Mouse (Mus musculus) embryonic fibroblast, embryonic 13.5 days (primary cell): ENCODE measurements around the gene Ifi27. TPM values are rescaled to one million over a fixed set of nuclear protein-coding genes. Genes with fewer than 3 reads are reported as not detected.
A peak's percentile ranks its signal among the peaks of the same experiment; 100 is the strongest.
"Not testable (repeated sequence)": the region's sequence is repeated elsewhere in the genome, so short reads cannot be mapped to it uniquely, and the experiment has no call there.

ENCODE experiments used
- H3K27ac ChIP-seq: 2 replicates; pipeline ENCODE4 v1.5.1; 2012; ENCODE audit warnings: low read length, control low read depth, inconsistent platforms; ENCODE audit not compliant: insufficient read depth
- H3K4me1 ChIP-seq: 2 replicates; pipeline ENCODE4 v1.6.1; 2011; ENCODE audit warnings: low read length; ENCODE audit not compliant: control insufficient read depth, insufficient read depth
- H3K4me3 ChIP-seq: 2 replicates; pipeline ENCODE4 v1.5.1; 2011; ENCODE audit warnings: mild to moderate bottlenecking, control low read depth, low read length; ENCODE audit not compliant: insufficient read depth
- CTCF ChIP-seq: IDR thresholded peaks from 2 replicates; pipeline ENCODE4 v1.5.1; 2011; ENCODE audit warnings: mild to moderate bottlenecking, control low read depth, low read length, moderate library complexity, borderline replicate concordance; ENCODE audit not compliant: insufficient read depth
- POLR2A ChIP-seq: IDR thresholded peaks from 2 replicates; pipeline ENCODE4 v1.6.1; 2011; ENCODE audit warnings: low read depth, mild to moderate bottlenecking, control low read depth, low read length, moderate library complexity
- polyA plus RNA-seq: library from polyadenylated mRNA; stranded (reverse); fragments of >200 nt; gene quantifications from 2 replicates; pipeline ENCODE4 v1.2.4, GENCODE M21; 2011; ENCODE audit warnings: low read depth; ENCODE audit not compliant: missing spikeins, insufficient read length

The Ifi27 gene
- polyA plus RNA-seq, 1 experiment: 203 TPM

- Histone ChIP-seq H3K27ac (no peak within 1 kb of the TSS), H3K4me1 (no peaks in the 10 kb centered on the region), H3K4me3 (no peak within 1 kb of the TSS)
- TF ChIP-seq POLR2A (no peak), CTCF (no peak)
Measured at GRCm38 (mm10) chr12:103407720-103408119, 26.3 kb upstream of the Ifi27 start, which contains the start of gene 9330161L09Rik. Gene 9330161L09Rik (minus strand): TSS chr12:103407820.

GRCm38 (mm10) chr12:103408144-103408543, 25.9 kb upstream of the Ifi27 start:
- no peak overlapping the region for H3K27ac ChIP-seq
- no peaks in the 10 kb centered on the region for H3K4me1 ChIP-seq
- no peak for TF ChIP-seq CTCF
- no peak for TF ChIP-seq POLR2A
- H3K4me3 ChIP-seq: no peak overlapping the region

- 0 out of 2 replicates have a peak overlapping the region, but pooled peaks have one; percentile 33 for H3K27ac ChIP-seq
- TF ChIP-seq POLR2A (no peak), CTCF (no peak)
- peak overlapping the region; percentile 97 for H3K4me3 ChIP-seq
- peaks cover 15% of the 10 kb centered on the region for H3K4me1 ChIP-seq
Measured at GRCm38 (mm10) chr12:103425016-103425728, 8.8 kb upstream of the Ifi27 start.

GRCm38 (mm10) chr12:103425729-103426470, 8.1 kb upstream of the Ifi27 start, which contains the start of gene Ddx24:
Gene Ddx24 (minus strand): TSS chr12:103425830.
- Histone ChIP-seq H3K4me3 (peak within 1 kb of the TSS; percentile 97), H3K4me1 (peaks cover 15% of the 10 kb centered on the region), H3K27ac (0 out of 2 replicates have a peak within 1 kb of the TSS, but pooled peaks have one; percentile 33)
- TF ChIP-seq CTCF (peak; percentile 74), POLR2A (peak; percentile 77)

- Histone ChIP-seq H3K27ac (no peak overlapping the region), H3K4me1 (peaks cover 15% of the 10 kb centered on the region), H3K4me3 (no peak overlapping the region)
- TF ChIP-seq POLR2A: no peak
- no peak for TF ChIP-seq CTCF
Measured at GRCm38 (mm10) chr12:103426710-103427109, 7.3 kb upstream of the Ifi27 start.

- Histone ChIP-seq H3K4me3 (no peak overlapping the region), H3K27ac (peak overlapping the region; percentile 54)
- no peak for TF ChIP-seq CTCF
- TF ChIP-seq POLR2A: no peak
Measured at GRCm38 (mm10) chr12:103433430-103433829, 581 bp upstream of the Ifi27 start.

GRCm38 (mm10) chr12:103434861-103435260, 850 bp downstream of the Ifi27 start:
- H3K4me1 ChIP-seq: no peaks in the 10 kb centered on the region; the same call in none of the 2 replicates
- H3K4me3 ChIP-seq: peak overlapping the region; percentile 47
- TF ChIP-seq CTCF: no peak
- TF ChIP-seq POLR2A: no peak; the same call in 1 of the 2 replicates
- H3K27ac ChIP-seq: no peak overlapping the region

More at GRCm38 (mm10) chr12:103433430-103433829, 581 bp upstream of the Ifi27 start:
- H3K4me1 ChIP-seq: no peaks in the 10 kb centered on the region; the same call in none of the 2 replicates

GRCm38 (mm10) chr12:103437601-103438000, 3.6 kb downstream of the Ifi27 start:
- H3K4me3 ChIP-seq: no peak overlapping the region
- no peak overlapping the region for H3K27ac ChIP-seq
- H3K4me1 ChIP-seq: no peaks in the 10 kb centered on the region; the same call in none of the 2 replicates
- TF ChIP-seq POLR2A (no peak), CTCF (no peak)

- Histone ChIP-seq H3K4me3 (no peak within 1 kb of the TSS), H3K27ac (no peak within 1 kb of the TSS), H3K4me1 (no peaks in the 10 kb centered on the region)
- TF ChIP-seq CTCF (no peak), POLR2A (no peak)
Measured at GRCm38 (mm10) chr12:103443524-103443923, 9.5 kb downstream of the Ifi27 start, which contains the start of gene Ifi27l2a. Gene Ifi27l2a (minus strand): TSS chr12:103443680.

GRCm38 (mm10) chr12:103444261-103444660, 10.2 kb downstream of the Ifi27 start:
- H3K4me3 ChIP-seq, H3K4me1 ChIP-seq, H3K27ac ChIP-seq: not testable (repeated sequence)

GRCm38 (mm10) chr12:103445060-103445459, 11.0 kb downstream of the Ifi27 start:
- no peaks in the 10 kb centered on the region for H3K4me1 ChIP-seq
- no peak overlapping the region for H3K4me3 ChIP-seq
- TF ChIP-seq POLR2A (no peak), CTCF (no peak)
- no peak overlapping the region for H3K27ac ChIP-seq
